Comparison of ENCODE assay signal across 18 mouse cellular contexts in genomic region chr7:98935193-98935592, GRCm38 (mm10).
"Had no signal": no experiment of that assay in that cellular context is flagged by ENCODE, and none has a peak within 500 bp of the region (broad histone marks: within the 10 kb centered on the region; RNA-seq: fewer than 3 reads in every experiment).

No protein-coding gene starts in this region.

- H3K27me3 ChIP-seq: neural tube, embryonic 12.5 days had no signal

- H3K4me3 ChIP-seq: limb, embryonic 12.5 days; midbrain, embryonic 10.5 days; neural tube, embryonic 12.5 days had no signal

- ATAC-seq: intestine, postnatal 0 days had no signal

- H3K9me3 ChIP-seq: limb, embryonic 12.5 days; midbrain, embryonic 10.5 days; neural tube, embryonic 12.5 days had no signal

- DNase-seq: kidney, adult 8-10 months; kidney, postnatal 36 days; layer of hippocampus, adult 9-11 months; layer of hippocampus, postnatal 36 days; lung, embryonic 14.5 days; lung, postnatal 10 days; lung, postnatal 4 days; midbrain, embryonic 14.5 days; retina, postnatal 1 day; right cerebral cortex, postnatal 4 days; spleen, adult 18-20 months; thymus, adult 2 months; thymus, postnatal 25 days had no signal

- H3K36me3 ChIP-seq: limb, embryonic 12.5 days; midbrain, embryonic 10.5 days; neural tube, embryonic 12.5 days had no signal

- H3K9ac ChIP-seq: limb, embryonic 12.5 days; lung, embryonic 14.5 days; neural tube, embryonic 12.5 days had no signal

- H3K27ac ChIP-seq: kidney, postnatal 0 days; limb, embryonic 12.5 days; midbrain, embryonic 10.5 days; neural tube, embryonic 12.5 days had no signal

- H3K4me2 ChIP-seq: limb, embryonic 12.5 days; lung, embryonic 14.5 days; neural tube, embryonic 12.5 days had no signal
